Mouse (Mus musculus): Measurements from ENCODE around the gene Prrt2.

GRCm38 (mm10) chr7:127014320-127014719, 6.7 kb downstream of the Prrt2 start, which contains the start of gene Mvp:
- TF ChIP-seq GATA1 (IDR thresholded peaks at IDR 0.05; ENCODE audit: borderline replicate concordance, low read length) (no peak), FLI1 (IDR thresholded peaks at IDR 0.05; ENCODE audit: low read length) (no peak)

All from megakaryocyte, embryonic 14.5 days (primary cell).